Mouse (Mus musculus): ENCODE measurements at regions not wholly inside any gene's neighbourhood (a gene's known extent, or its start where the extent isn't known, plus 50 kb on each side); places are given as distances from the start of the nearest gene placed in this dataset.

DNA sequence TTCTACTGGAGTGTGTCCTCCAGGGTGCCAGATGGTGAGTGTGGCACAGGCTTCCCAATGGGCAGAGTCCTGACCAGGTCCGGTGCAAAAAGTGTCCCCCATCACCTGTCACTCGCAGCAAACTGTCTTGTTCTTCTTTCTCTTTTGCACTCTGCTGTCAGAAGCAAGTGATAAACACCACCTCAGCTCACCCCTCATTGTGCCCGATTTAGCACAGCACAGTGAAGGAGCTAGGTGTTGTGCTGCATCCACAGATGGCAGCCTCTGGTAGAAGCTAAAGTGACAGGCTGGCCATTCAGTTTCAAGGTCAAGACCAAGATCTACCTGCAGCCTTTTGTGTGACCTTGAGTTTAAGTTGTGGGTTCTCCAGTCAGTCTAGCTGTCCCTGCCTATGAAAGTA, 211.8 kb downstream of the Sipa1l2 start:
- H3K27ac ChIP-seq (ENCODE audit: insufficient read depth, low read depth), result no peak overlapping the region
- H3K27me3 ChIP-seq (replicated peaks), result no peaks in the 10 kb centered on the region

GRCm38 (mm10) chr8:125355059-125355509, 214.5 kb downstream of the Sipa1l2 start:
- dilution Hi-C loops (cut with MboI; ENCODE audit: extremely low pct_ligation_motif_present, extremely low pct_unique_long_range_greater_than_20kb, low sequenced_read_pairs), result no loop called here
- Histone ChIP-seq H3K27me3 (replicated peaks) (no peaks in the 10 kb centered on the region), H3K9me3 (replicated peaks; ENCODE audit: low read length) (peaks cover 9% of the 10 kb centered on the region)

More for the DNA sequence above, 211.8 kb downstream of the Sipa1l2 start:
- Histone ChIP-seq H3K9me3 (replicated peaks; ENCODE audit: low read length) (peaks cover 19% of the 10 kb centered on the region), H3K9ac (ENCODE audit: insufficient read depth, low read depth) (no peak overlapping the region), H3K4me2 (ENCODE audit: insufficient read depth, low read depth, poor library complexity, severe bottlenecking) (no peak overlapping the region), H3K79me2 (replicated peaks; ENCODE audit: control insufficient read depth, extremely low read depth, insufficient read depth, poor library complexity, severe bottlenecking) (no peaks in the 10 kb centered on the region), H3K4me1 (ENCODE audit: control insufficient read depth in 1 of 2, insufficient read depth in 2 of 2) (peaks cover 16 to 48% of the 10 kb centered on the region in 2 experiments), H3K4me3 (replicated peaks in 1 of 3; ENCODE audit: low read depth in 2 of 3, low read length in 2 of 3, poor library complexity in 1 of 3) (no peak overlapping the region), H3K36me3 (replicated peaks in 1 of 2; ENCODE audit: control insufficient read depth in 1 of 2, insufficient read depth in 1 of 2, low read length in 1 of 2) (no peaks in the 10 kb centered on the region)
- no peak for DNase-seq (ENCODE audit: extremely low read depth)
- in situ Hi-C loops (cut with MboI; ENCODE audit: low pct_ligation_motif_present, low pct_unique_long_range_greater_than_20kb, low sequenced_read_pairs), result no loop called here
- dilution Hi-C loops (cut with MboI; ENCODE audit: extremely low pct_ligation_motif_present, extremely low pct_unique_long_range_greater_than_20kb, low sequenced_read_pairs), result no loop called here
- no peak for TF ChIP-seq CHD1 (IDR thresholded peaks at IDR 0.05; ENCODE audit: low read depth, low read length)
- no peak for TF ChIP-seq USF2 (conservative IDR thresholded peaks at IDR 0.05; ENCODE audit: low read depth, low read length)
- no peak for TF ChIP-seq USF1 (IDR thresholded peaks at IDR 0.05; ENCODE audit: low read depth, low read length)
- TF ChIP-seq SIN3A (IDR thresholded peaks at IDR 0.05; ENCODE audit: low read length), result no peak
- TF ChIP-seq ZKSCAN1 (IDR thresholded peaks at IDR 0.05; ENCODE audit: borderline replicate concordance, low read depth, low read length), result no peak
- no peak for TF ChIP-seq NRF1 (IDR thresholded peaks at IDR 0.05; ENCODE audit: low read depth, low read length)
- no peak for TF ChIP-seq ZNF384 (IDR thresholded peaks at IDR 0.05; ENCODE audit: low read depth, low read length)
- TF ChIP-seq PAX5 (IDR thresholded peaks at IDR 0.05; ENCODE audit: low read length), result no peak
- no peak for TF ChIP-seq GABPA (IDR thresholded peaks at IDR 0.05; ENCODE audit: insufficient replicate concordance, low read depth, low read length)
- no peak for TF ChIP-seq MYC (IDR thresholded peaks at IDR 0.05; ENCODE audit: low read depth, low read length)
- TF ChIP-seq BHLHE40 (IDR thresholded peaks at IDR 0.05; ENCODE audit: low read depth, low read length), result no peak
- TF ChIP-seq CTCF (conservative IDR thresholded peaks at IDR 0.05 in 1 of 2, IDR thresholded peaks at IDR 0.05 in 1 of 2; ENCODE audit: low read depth in 2 of 2, low read length in 2 of 2), result no peak
- no peak for TF ChIP-seq ELF1 (IDR thresholded peaks at IDR 0.05; ENCODE audit: low read depth, low read length)
- no peak for TF ChIP-seq ETS1 (conservative IDR thresholded peaks at IDR 0.05; ENCODE audit: low read depth, low read length)
- no peak for TF ChIP-seq IRF4 (IDR thresholded peaks at IDR 0.05; ENCODE audit: low read depth, low read length)
- TF ChIP-seq MEF2A (IDR thresholded peaks at IDR 0.05; ENCODE audit: borderline replicate concordance, low read depth, low read length), result no peak
- no peak for TF ChIP-seq MAZ (IDR thresholded peaks at IDR 0.05; ENCODE audit: low read depth, low read length)
- TF ChIP-seq TCF12 (IDR thresholded peaks at IDR 0.05; ENCODE audit: low read depth, low read length), result no peak

More at GRCm38 (mm10) chr8:125355059-125355509, 214.5 kb downstream of the Sipa1l2 start:
- in situ Hi-C loops (cut with MboI; ENCODE audit: low pct_ligation_motif_present, low pct_unique_long_range_greater_than_20kb, low sequenced_read_pairs), result no loop called here
- Histone ChIP-seq H3K4me3 (replicated peaks in 1 of 3; ENCODE audit: low read depth in 2 of 3, low read length in 2 of 3, poor library complexity in 1 of 3) (peak overlapping the region in 1 of 3 experiments; percentile 34), H3K36me3 (replicated peaks in 1 of 2; ENCODE audit: control insufficient read depth in 1 of 2, insufficient read depth in 1 of 2, low read length in 1 of 2) (no peaks in the 10 kb centered on the region), H3K4me2 (ENCODE audit: insufficient read depth, low read depth, poor library complexity, severe bottlenecking) (peak overlapping the region; percentile 6), H3K4me1 (ENCODE audit: control insufficient read depth in 1 of 2, insufficient read depth in 2 of 2) (peaks cover 23 to 63% of the 10 kb centered on the region in 2 experiments), H3K27ac (ENCODE audit: insufficient read depth, low read depth) (no peak overlapping the region), H3K9ac (ENCODE audit: insufficient read depth, low read depth) (no peak overlapping the region), H3K79me2 (replicated peaks; ENCODE audit: control insufficient read depth, extremely low read depth, insufficient read depth, poor library complexity, severe bottlenecking) (no peaks in the 10 kb centered on the region)
- DNase-seq (ENCODE audit: extremely low read depth), result no peak
- TF ChIP-seq SMC3 (IDR thresholded peaks at IDR 0.05; ENCODE audit: low read depth, low read length) (no peak), UBTF (IDR thresholded peaks at IDR 0.05; ENCODE audit: low read depth, low read length) (no peak), MYC (IDR thresholded peaks at IDR 0.05; ENCODE audit: low read depth, low read length) (no peak), BHLHE40 (IDR thresholded peaks at IDR 0.05; ENCODE audit: low read depth, low read length) (peak; percentile 39)

Measured in CH12.LX (cell line).